Mouse (Mus musculus) heart, embryonic 16.5 days (tissue): ENCODE measurements around the gene Eva1c. TPM values are rescaled to one million over a fixed set of nuclear protein-coding genes. Genes with fewer than 3 reads are reported as not detected.

Experiments used
- microRNA-seq: library from miRNA; unstranded; fragments of <30 nt; microRNA quantifications from one replicate; pipeline ENCODE4, GENCODE M21; 2017
- polyA plus RNA-seq: library from polyadenylated mRNA; unstranded; fragments of >200 nt; fragmentation: Nextera tagmentation; extraction: Ambion mirVana; gene quantifications from 2 replicates; pipeline ENCODE4 v1.2.1, GENCODE M21; 2015

Gene Eva1c
- polyA plus RNA-seq, 1 experiment from 2014 or later = 3.3 TPM

Small RNAs within 50 kb of the gene (microRNA-seq; reads per million reads assigned to microRNA genes)
- not detected for gene Gm22933

Other genes with a start within 250 kb of the Eva1c start
- gene Mis18a, start 99.3 kb upstream of the Eva1c start, polyA plus RNA-seq = 29.7 and 35.0 TPM in 2 replicates
- 36.1 and 41.4 TPM in 2 replicates for gene Mrap, start 88.5 kb upstream of the Eva1c start, polyA plus RNA-seq
- gene Urb1, start 16.3 kb upstream of the Eva1c start, polyA plus RNA-seq = 6.7 and 7.2 TPM in 2 replicates
- gene Cfap298, start 108.4 kb downstream of the Eva1c start, polyA plus RNA-seq = 48.2 and 54.4 TPM in 2 replicates
- gene Synj1, start 184.6 kb downstream of the Eva1c start, polyA plus RNA-seq = 10.8 and 11.2 TPM in 2 replicates
- gene Paxbp1, start 217.8 kb downstream of the Eva1c start, polyA plus RNA-seq = 40.6 and 43.4 TPM in 2 replicates